18 mouse cellular contexts compared by ENCODE assay signal in the genomic region with DNA sequence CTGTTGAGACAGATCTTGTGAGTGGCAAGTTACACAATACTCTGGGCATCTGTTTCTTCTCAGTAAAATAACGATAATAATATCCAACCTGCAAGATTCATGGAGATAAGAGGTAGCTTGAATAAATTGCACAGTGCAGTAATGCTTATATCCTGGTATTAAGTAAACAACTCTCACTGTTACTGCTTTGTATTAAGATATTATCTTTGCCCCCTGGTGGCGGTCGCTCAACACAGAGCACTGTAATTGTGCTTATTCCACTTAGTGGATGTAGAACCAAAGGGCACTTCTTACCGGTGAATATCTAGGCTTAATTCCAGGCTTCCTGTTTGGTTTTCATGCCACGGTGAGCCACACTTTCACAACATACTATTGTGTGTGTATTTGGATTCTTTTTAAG. TPM values are rescaled to one million over a fixed set of nuclear protein-coding genes. Genes with fewer than 3 reads are reported as not detected.
A peak's percentile ranks its signal among the peaks of the same experiment; 100 is the strongest.
DNase-seq lines count a peak whose midpoint lies in the region; ATAC-seq lines count a peak whose summit lies in the region.
"Had no signal": no experiment of that assay in that cellular context is flagged by ENCODE, and none has a peak within 500 bp of the region (broad histone marks: within the 10 kb centered on the region; RNA-seq: fewer than 3 reads in every experiment).

No protein-coding gene starts in this region.

- H3K36me3 ChIP-seq in forebrain, embryonic 14.5 days (ENCODE audit: control insufficient read depth, insufficient read depth, low read length): no peaks in the 10 kb centered on the region
- H3K36me3 ChIP-seq in forebrain, embryonic 13.5 days (ENCODE audit: poor library complexity, severe bottlenecking): no peaks in the 10 kb centered on the region
- H3K36me3 ChIP-seq: embryonic facial prominence, embryonic 13.5 days; heart, embryonic 12.5 days; hindbrain, embryonic 12.5 days; liver, embryonic 15.5 days; neural tube, embryonic 13.5 days had no signal

- H3K4me3 ChIP-seq in forebrain, embryonic 14.5 days (ENCODE audit: low read depth, low read length): no peak overlapping the region
- no peak overlapping the region for H3K4me3 ChIP-seq in forebrain, embryonic 13.5 days
- H3K4me3 ChIP-seq: embryonic facial prominence, embryonic 13.5 days; heart, embryonic 12.5 days; hindbrain, embryonic 12.5 days; liver, embryonic 15.5 days; neural tube, embryonic 13.5 days had no signal

- no peak overlapping the region for H3K27ac ChIP-seq in forebrain, embryonic 14.5 days (ENCODE audit: low read depth, low read length)
- no peak overlapping the region for H3K27ac ChIP-seq in forebrain, embryonic 13.5 days
- H3K27ac ChIP-seq: embryonic facial prominence, embryonic 13.5 days; hindbrain, embryonic 12.5 days; liver, embryonic 15.5 days; neural tube, embryonic 13.5 days had no signal

- intact Hi-C loops in left cerebral cortex, postnatal 4 days (cut with DNase I): no loop called here
- intact Hi-C loops in left cerebral cortex, postnatal 14 days (cut with DNase I): no loop called here

- ATAC-seq in forebrain, embryonic 14.5 days: no peak
- ATAC-seq in forebrain, embryonic 13.5 days: no peak
- ATAC-seq in megakaryocyte progenitor cell, adult 5-6 weeks (replicated peaks; ENCODE audit: poor library complexity): no peak
- ATAC-seq: CD4-positive, CD25-positive, alpha-beta regulatory T cell, adult 4 months; midbrain, embryonic 16.5 days had no signal

- peaks cover 3% of the 10 kb centered on the region; the same call in 1 of the 2 replicates for H3K4me1 ChIP-seq in forebrain, embryonic 14.5 days (ENCODE audit: control insufficient read depth, insufficient read depth, low read length)
- H3K4me1 ChIP-seq in forebrain, embryonic 13.5 days: peaks cover 10% of the 10 kb centered on the region; the same call in 1 of the 2 replicates
- H3K4me1 ChIP-seq: embryonic facial prominence, embryonic 13.5 days; heart, embryonic 12.5 days; hindbrain, embryonic 12.5 days; liver, embryonic 15.5 days; neural tube, embryonic 13.5 days had no signal

- no peak overlapping the region for H3K9ac ChIP-seq in forebrain, embryonic 14.5 days (ENCODE audit: low read length)
- H3K9ac ChIP-seq in forebrain, embryonic 13.5 days: no peak overlapping the region
- H3K9ac ChIP-seq: embryonic facial prominence, embryonic 13.5 days; heart, embryonic 12.5 days; hindbrain, embryonic 12.5 days; liver, embryonic 15.5 days; neural tube, embryonic 13.5 days had no signal

- WGBS in forebrain, embryonic 14.5 days: 59% methylated on average over 5 of the region's 5 CpGs
- WGBS in forebrain, embryonic 13.5 days: 69% methylated on average over 5 of the region's 5 CpGs

- no peaks in the 10 kb centered on the region for H3K27me3 ChIP-seq in forebrain, embryonic 14.5 days (replicated peaks; ENCODE audit: control insufficient read depth, insufficient read depth, low read length)
- H3K27me3 ChIP-seq in forebrain, embryonic 13.5 days: no peaks in the 10 kb centered on the region

- no peaks in the 10 kb centered on the region for H3K9me3 ChIP-seq in forebrain, embryonic 14.5 days (replicated peaks; ENCODE audit: control insufficient read depth, low read length)
- H3K9me3 ChIP-seq in forebrain, embryonic 13.5 days (replicated peaks): no peaks in the 10 kb centered on the region
- H3K9me3 ChIP-seq: embryonic facial prominence, embryonic 13.5 days; heart, embryonic 12.5 days; hindbrain, embryonic 12.5 days; liver, embryonic 15.5 days; neural tube, embryonic 13.5 days had no signal

- peak; percentile 29 for DNase-seq in forebrain, embryonic 14.5 days (ENCODE audit: low spot score)
- DNase-seq in left cerebral cortex, postnatal 4 days: peak; percentile 34
- no peak for DNase-seq in left cerebral cortex, postnatal 14 days (ENCODE audit: low spot score in 2 of 2)
- peak; percentile 32 for DNase-seq in 3T3-L1 (ENCODE audit: low read depth, low spot score)
- DNase-seq in NIH3T3 (ENCODE audit: low read depth): peak; percentile 40
- no peak for DNase-seq in frontal cortex, postnatal 10 days (ENCODE audit: low spot score in 2 of 2)
- DNase-seq: adrenal gland, adult 8-10 months; gastrocnemius, postnatal 36 days; kidney, adult 11 months had no signal

- no peak overlapping the region for H3K4me2 ChIP-seq in forebrain, embryonic 14.5 days (ENCODE audit: low read length)
- H3K4me2 ChIP-seq in forebrain, embryonic 13.5 days: no peak overlapping the region
- H3K4me2 ChIP-seq: embryonic facial prominence, embryonic 13.5 days; heart, embryonic 12.5 days; hindbrain, embryonic 12.5 days; liver, embryonic 15.5 days; neural tube, embryonic 13.5 days had no signal

RNA-seq across cellular contexts. Expression of a gene that starts 16.4 kb away (rescaled TPM):
- 0.77 and 0.79 TPM in 2 replicates for polyA plus RNA-seq in forebrain, embryonic 14.5 days (2014; fragmentation: Nextera tagmentation; extraction: Ambion mirVana)
- 3.0 and 3.4 TPM in 2 replicates for polyA plus RNA-seq in forebrain, embryonic 13.5 days (2015; fragmentation: Nextera tagmentation; extraction: Ambion mirVana)
- 1 to 10 TPM; 1.0 to 1.4 TPM for total RNA-seq in left cerebral cortex, postnatal 4 days (2021)
- total RNA-seq in left cerebral cortex, postnatal 14 days (2021): 1 to 10 TPM in 1 of 2 experiments, under 1 TPM in 1; 0.62 to 1.1 TPM
- total RNA-seq in megakaryocyte progenitor cell, adult 5-6 weeks (2015): not detected in 2 replicates
- total RNA-seq in megakaryocyte progenitor cell, adult 5-6 weeks (2017): 0.07 TPM in 1 of 2 replicates, not detected in the other
- total RNA-seq: gastrocnemius, postnatal 36 days had no signal
- polyA plus RNA-seq: CD4-positive, CD25-positive, alpha-beta regulatory T cell, adult 4 months; liver, embryonic 15.5 days had no signal

Comparison
In these comparisons a context has a peak if more than half of its experiments do, and no peak if none do; other contexts are left out.
1. DNase-seq: peak in forebrain, embryonic 14.5 days (single experiment), left cerebral cortex, postnatal 4 days (single experiment), 3T3-L1 (single experiment) and NIH3T3 (single experiment); none in left cerebral cortex, postnatal 14 days (0 of 2) and frontal cortex, postnatal 10 days (0 of 2).